Mouse (Mus musculus) embryonic facial prominence, embryonic 12.5 days (tissue): ENCODE results near the gene Fam104a. TPM values are rescaled to one million over a fixed set of nuclear protein-coding genes. Genes with fewer than 3 reads are reported as not detected.

Experiments
- ATAC-seq: fragments of 200-750 bp; cut with Nextera tagmentation; 2 replicates; pipeline ENCODE4 v1.8.0; 2017; ENCODE audit not compliant: insufficient number of reproducible peaks, insufficient read depth, low FRiP score, low TSS enrichment
- H3K27ac ChIP-seq: fragments of 300-500 bp; sonication (generic); 2 replicates; pipeline ENCODE4 v1.5.1; 2016; ENCODE audit warnings: mild to moderate bottlenecking
- H3K27me3 ChIP-seq: fragments of 300-500 bp; sonication (generic); 2 replicates; pipeline ENCODE4 v1.6.1; 2016; ENCODE audit warnings: mild to moderate bottlenecking, moderate library complexity
- H3K36me3 ChIP-seq: fragments of 300-500 bp; sonication (generic); 2 replicates; pipeline ENCODE4 v1.6.1; 2016; ENCODE audit warnings: mild to moderate bottlenecking
- H3K4me1 ChIP-seq: fragments of 300-500 bp; sonication (generic); 2 replicates; pipeline ENCODE4 v1.6.1; 2016
- H3K4me2 ChIP-seq: fragments of 300-500 bp; sonication (generic); replicated peaks from 2 replicates; pipeline ENCODE4 v1.6.1; 2016; ENCODE audit warnings: mild to moderate bottlenecking, moderate library complexity
- H3K4me3 ChIP-seq: fragments of 300-500 bp; sonication (generic); 2 replicates; pipeline ENCODE4 v1.5.1; 2016; ENCODE audit warnings: mild to moderate bottlenecking
- H3K9ac ChIP-seq: fragments of 300-500 bp; sonication (generic); 2 replicates; pipeline ENCODE4 v1.6.1; 2016; ENCODE audit warnings: mild to moderate bottlenecking, moderate library complexity
- H3K9me3 ChIP-seq: fragments of 300-500 bp; sonication (generic); 2 replicates; pipeline ENCODE4 v1.6.1; 2016; ENCODE audit warnings: mild to moderate bottlenecking, moderate library complexity
- WGBS: fragments of 180-500 bp; shearing (Covaris S2); methylation state at CpG from one replicate; pipeline ENCODE4 v1.1.7; 2016; 5-methylcytosine and 5-hydroxymethylcytosine counted together
- polyA plus RNA-seq: library from polyadenylated mRNA; unstranded; fragments of >200 nt; fragmentation: Nextera tagmentation; extraction: Ambion mirVana; gene quantifications from 2 replicates; pipeline ENCODE4 v1.2.1, GENCODE M21; 2016

The Fam104a gene
- polyA plus RNA-seq, 1 experiment from 2014 or later = 52.6 TPM

- H3K36me3 ChIP-seq = no peaks in the 10 kb centered on the region; the same call in 1 of the 2 replicates
- WGBS = 88% methylated on average over 4 of the region's 4 CpGs
- peaks cover 45% of the 10 kb centered on the region for H3K27me3 ChIP-seq
- no peak overlapping the region for H3K9ac ChIP-seq
- no peak overlapping the region for H3K4me3 ChIP-seq
- no peaks in the 10 kb centered on the region for H3K9me3 ChIP-seq
- H3K4me1 ChIP-seq = peaks cover 17% of the 10 kb centered on the region
- H3K27ac ChIP-seq = no peak overlapping the region
- no peak overlapping the region for H3K4me2 ChIP-seq
- no peak for ATAC-seq
These were observed 61.9 kb downstream of the Fam104a start for GRCm38 (mm10) chr11:113622028-113622427.

GRCm38 (mm10) chr11:113621001-113621400 is 63.0 kb downstream of the Fam104a start:
- Histone ChIP-seq H3K4me2 (no peak overlapping the region), H3K9me3 (no peaks in the 10 kb centered on the region), H3K27ac (no peak overlapping the region), H3K27me3 (peaks cover 45% of the 10 kb centered on the region), H3K36me3 (no peaks in the 10 kb centered on the region; the same call in 1 of the 2 replicates), H3K9ac (no peak overlapping the region), H3K4me3 (no peak overlapping the region), H3K4me1 (peaks cover 17% of the 10 kb centered on the region)
- no peak for ATAC-seq
- 61% methylated on average over 2 of the region's 2 CpGs for WGBS

- peaks cover 45% of the 10 kb centered on the region for H3K27me3 ChIP-seq
- peak overlapping the region; percentile 56 for H3K9ac ChIP-seq
- peak overlapping the region; percentile 97 for H3K4me2 ChIP-seq
- ATAC-seq = no peak
- 4% methylated on average over 31 of the region's 31 CpGs for WGBS
- H3K4me1 ChIP-seq = peaks cover 17% of the 10 kb centered on the region
- no peaks in the 10 kb centered on the region for H3K9me3 ChIP-seq
- H3K27ac ChIP-seq = no peak overlapping the region
- H3K4me3 ChIP-seq = peak overlapping the region; percentile 47
- H3K36me3 ChIP-seq = no peaks in the 10 kb centered on the region
These were observed 64.4 kb downstream of the Fam104a start for GRCm38 (mm10) chr11:113619420-113620080.

- no peak within 1 kb of the TSS for H3K27ac ChIP-seq
These were observed 65.1 kb downstream of the Fam104a start, which contains the start of gene Sstr2 for GRCm38 (mm10) chr11:113618672-113619419. TSS of gene Sstr2 (plus strand) at chr11:113619342.

GRCm38 (mm10) chr11:113618303-113618671 is 65.7 kb downstream of the Fam104a start:
- Histone ChIP-seq H3K27me3 (peaks cover 45% of the 10 kb centered on the region), H3K9ac (no peak overlapping the region), H3K27ac (no peak overlapping the region), H3K4me1 (peaks cover 17% of the 10 kb centered on the region), H3K9me3 (no peaks in the 10 kb centered on the region), H3K4me3 (peak overlapping the region; percentile 47), H3K4me2 (peak overlapping the region; percentile 97), H3K36me3 (no peaks in the 10 kb centered on the region)
- WGBS = 24% methylated on average over 4 of the region's 4 CpGs
- no peak for ATAC-seq

More at GRCm38 (mm10) chr11:113618672-113619419, 65.1 kb downstream of the Fam104a start, which contains the start of gene Sstr2:
- under 1% methylated on average over 54 of the region's 54 CpGs for WGBS
- Histone ChIP-seq H3K9me3 (no peaks in the 10 kb centered on the region), H3K4me1 (peaks cover 17% of the 10 kb centered on the region), H3K27me3 (peaks cover 45% of the 10 kb centered on the region), H3K4me2 (peak within 1 kb of the TSS; percentile 97), H3K4me3 (peak within 1 kb of the TSS; percentile 47), H3K9ac (peak within 1 kb of the TSS; percentile 56), H3K36me3 (no peaks in the 10 kb centered on the region)
- ATAC-seq = peak; percentile 71; the same call in 1 of the 2 replicates

GRCm38 (mm10) chr11:113617132-113617911 is 66.6 kb downstream of the Fam104a start:
- no peaks in the 10 kb centered on the region for H3K36me3 ChIP-seq
- no peak overlapping the region for H3K4me2 ChIP-seq
- H3K4me1 ChIP-seq = peaks cover 18% of the 10 kb centered on the region
- H3K27ac ChIP-seq = no peak overlapping the region
- H3K9ac ChIP-seq = no peak overlapping the region
- H3K4me3 ChIP-seq = no peak overlapping the region
- no peak for ATAC-seq
- no peaks in the 10 kb centered on the region for H3K9me3 ChIP-seq
- H3K27me3 ChIP-seq = peaks cover 45% of the 10 kb centered on the region
- WGBS = 29% methylated on average over 14 of the region's 14 CpGs

GRCm38 (mm10) chr11:113614476-113614875 is 69.5 kb downstream of the Fam104a start:
- peaks cover 19% of the 10 kb centered on the region for H3K4me1 ChIP-seq
- WGBS = 75% methylated on average over 6 of the region's 6 CpGs
- H3K27me3 ChIP-seq = peaks cover 20% of the 10 kb centered on the region

GRCm38 (mm10) chr11:113611664-113612611 is 72.0 kb downstream of the Fam104a start:
- H3K27ac ChIP-seq = peak overlapping the region; percentile 32; the same call in 1 of the 2 replicates
- H3K27me3 ChIP-seq = no peaks in the 10 kb centered on the region; the same call in 1 of the 2 replicates
- H3K9ac ChIP-seq = 0 out of 2 replicates have a peak overlapping the region, but pooled peaks have one; percentile 15
- 0 out of 2 replicates have a peak, but pooled peaks have one; percentile 59 for ATAC-seq
- peak overlapping the region; percentile 27 for H3K4me2 ChIP-seq
- no peaks in the 10 kb centered on the region for H3K9me3 ChIP-seq
- H3K4me1 ChIP-seq = peaks cover 10% of the 10 kb centered on the region; the same call in 1 of the 2 replicates
- WGBS = 17% methylated on average over 24 of the region's 24 CpGs
- no peak overlapping the region for H3K4me3 ChIP-seq
- no peaks in the 10 kb centered on the region for H3K36me3 ChIP-seq

More at GRCm38 (mm10) chr11:113614476-113614875, 69.5 kb downstream of the Fam104a start:
- Histone ChIP-seq H3K4me3 (no peak overlapping the region), H3K9me3 (no peaks in the 10 kb centered on the region), H3K4me2 (no peak overlapping the region), H3K9ac (no peak overlapping the region), H3K36me3 (no peaks in the 10 kb centered on the region), H3K27ac (no peak overlapping the region)
- no peak for ATAC-seq
